Mouse (Mus musculus) cerebellum, adult 2 months (tissue): ENCODE data around the gene Olfr1395. TPM values are rescaled to one million over a fixed set of nuclear protein-coding genes. Genes with fewer than 3 reads are reported as not detected.
"Not testable (repeated sequence)": the region's sequence is repeated elsewhere in the genome, so short reads cannot be mapped to it uniquely, and the experiment has no call there.

Experiments used
- DNase-seq, 2 experiments: peaks; one replicate each; pipeline ENCODE4 v3.0.0; 2021
- H3K27ac ChIP-seq: fragments of 200-500 bp; 2 replicates; pipeline ENCODE4 v1.5.1; 2012; ENCODE audit warnings: low read length, control low read depth, inconsistent platforms; ENCODE audit not compliant: insufficient read depth
- H3K27me3 ChIP-seq: fragments of 200-500 bp; 2 replicates; pipeline ENCODE4 v1.6.1; 2012; ENCODE audit warnings: inconsistent platforms, mild to moderate bottlenecking, low read length, moderate library complexity; ENCODE audit not compliant: control insufficient read depth, insufficient read depth
- H3K4me1 ChIP-seq: fragments of 200-500 bp; 2 replicates; pipeline ENCODE4 v1.6.1; 2011; ENCODE audit warnings: low read length; ENCODE audit not compliant: control insufficient read depth, insufficient read depth
- H3K4me3 ChIP-seq: fragments of 200-500 bp; replicated peaks from 2 replicates; pipeline ENCODE3; 2011; ENCODE audit warnings: mild to moderate bottlenecking, low read depth, low read length, control low read depth; ENCODE audit not compliant: insufficient read depth
- CTCF ChIP-seq: fragments of 200-500 bp; IDR thresholded peaks from 2 replicates; pipeline ENCODE4 v1.5.1; 2011; ENCODE audit warnings: low read depth, mild to moderate bottlenecking, control low read depth, low read length, moderate library complexity, borderline replicate concordance; ENCODE audit not compliant: insufficient read depth
- POLR2A ChIP-seq: fragments of 200-500 bp; IDR thresholded peaks from 2 replicates; pipeline ENCODE4 v1.6.1; 2011; ENCODE audit warnings: low read length, control low read depth, borderline replicate concordance; ENCODE audit not compliant: insufficient read depth
- WGBS: fragments of 180-500 bp; shearing (Covaris S2); methylation state at CpG from one replicate; pipeline ENCODE4 v1.1.7; 2018; 5-methylcytosine and 5-hydroxymethylcytosine counted together
- polyA plus RNA-seq: library from polyadenylated mRNA; depleted of rRNA; stranded (reverse); fragments of >200 nt; gene quantifications from 2 replicates; pipeline ENCODE4 v1.2.3, GENCODE M21; 2012

The Olfr1395 gene
- polyA plus RNA-seq, 1 experiment, result 0.11 TPM

DNA sequence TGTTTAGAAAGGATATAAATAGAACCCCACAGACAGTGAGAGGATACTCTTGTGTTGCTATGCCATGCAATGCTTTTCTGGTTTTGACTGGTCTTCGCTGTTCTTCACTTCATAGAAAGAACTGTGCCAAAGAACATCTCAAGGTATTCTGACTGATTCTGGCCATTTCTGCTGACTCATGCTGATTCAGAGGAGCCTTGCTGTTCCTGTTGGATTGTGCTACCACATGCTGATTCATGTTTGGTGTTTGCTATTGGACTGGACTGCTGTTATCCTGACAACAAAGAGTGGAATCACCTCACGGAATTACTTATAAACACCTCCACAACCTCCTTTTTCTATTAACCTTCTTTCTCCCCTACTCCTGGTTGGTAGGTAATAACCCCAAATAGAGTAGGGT is 17.9 kb upstream of the Olfr1395 start:
- 91% methylated on average over 2 of the region's 2 CpGs for WGBS
- Histone ChIP-seq H3K4me3 (no peak overlapping the region), H3K4me1 (no peaks in the 10 kb centered on the region), H3K27me3 (no peaks in the 10 kb centered on the region; the same call in 1 of the 2 replicates), H3K27ac (no peak overlapping the region)
- TF ChIP-seq POLR2A (no peak), CTCF (no peak)
- DNase-seq, result no peak

DNA sequence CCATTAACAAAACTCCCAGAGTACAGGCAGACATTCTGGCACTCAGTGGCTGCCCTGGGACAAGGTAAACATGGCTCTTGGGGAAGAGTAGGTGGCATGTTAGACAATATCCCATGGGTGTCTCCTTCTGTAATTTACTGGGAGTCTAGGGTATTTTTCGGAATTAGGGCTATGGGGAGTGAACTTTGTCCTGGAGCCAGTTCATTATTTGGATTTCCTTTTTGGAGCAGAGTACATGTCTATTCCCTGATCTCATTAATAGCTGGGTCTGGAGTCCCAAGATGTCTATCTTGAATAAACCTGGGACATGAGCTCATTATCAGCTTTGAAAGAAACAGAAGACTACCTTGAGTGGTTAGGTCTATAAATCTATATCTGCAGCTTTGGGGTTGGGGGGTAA is 12.0 kb downstream of the Olfr1395 start, which contains the start of gene Olfr1394:
TSS of gene Olfr1394 (plus strand) at position 301 of the 400 bp plus-strand sequence.
- no peaks in the 10 kb centered on the region for H3K4me1 ChIP-seq
- H3K4me3 ChIP-seq, result no peak within 1 kb of the TSS
- H3K27ac ChIP-seq, result no peak within 1 kb of the TSS
- TF ChIP-seq POLR2A (no peak), CTCF (no peak)
- DNase-seq, result no peak
- WGBS, result 76% methylated on average over 1 of the region's 1 CpGs
- no peaks in the 10 kb centered on the region for H3K27me3 ChIP-seq

GRCm38 (mm10) chr11:49156821-49157814 is 15.0 kb downstream of the Olfr1395 start:
- Histone ChIP-seq H3K27me3 (no peaks in the 10 kb centered on the region), H3K4me1 (no peaks in the 10 kb centered on the region), H3K27ac (no peak overlapping the region), H3K4me3 (no peak overlapping the region)
- DNase-seq, result no peak
- 92% methylated on average over 2 of the region's 2 CpGs for WGBS
- TF ChIP-seq POLR2A, result no peak
- no peak for TF ChIP-seq CTCF

GRCm38 (mm10) chr11:49168839-49169611 is 27.0 kb downstream of the Olfr1395 start:
- no peak for DNase-seq
- no peak overlapping the region for H3K27ac ChIP-seq
- 6% methylated on average over 50 of the region's 50 CpGs for WGBS
- H3K4me1 ChIP-seq, result no peaks in the 10 kb centered on the region
- no peaks in the 10 kb centered on the region for H3K27me3 ChIP-seq
- TF ChIP-seq CTCF (no peak), POLR2A (no peak)
- no peak overlapping the region for H3K4me3 ChIP-seq

DNA sequence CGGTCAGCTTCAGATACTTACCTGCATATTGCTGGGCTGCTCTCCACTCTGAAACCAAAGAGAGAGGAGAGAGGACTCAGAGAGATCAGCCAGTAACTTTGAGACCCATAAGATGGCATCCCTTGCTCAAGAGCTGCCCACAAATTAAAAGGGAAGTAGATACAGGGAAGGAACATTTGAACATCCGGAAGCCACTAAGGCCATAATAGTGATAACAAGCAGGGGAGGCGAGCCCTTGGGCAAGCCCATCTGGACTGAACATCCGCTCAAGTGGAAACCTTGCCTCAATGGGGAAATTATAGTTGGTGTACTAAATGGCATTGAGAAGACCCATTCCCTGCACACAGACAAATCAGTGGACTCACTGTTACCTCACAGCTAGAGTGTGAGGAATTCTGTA is 28.5 kb downstream of the Olfr1395 start:
- DNase-seq, result no peak
- H3K27ac ChIP-seq, result no peak overlapping the region
- WGBS, result 91% methylated on average over 4 of the region's 4 CpGs
- no peaks in the 10 kb centered on the region for H3K4me1 ChIP-seq
- no peaks in the 10 kb centered on the region for H3K27me3 ChIP-seq
- no peak overlapping the region for H3K4me3 ChIP-seq
- TF ChIP-seq CTCF (no peak), POLR2A (no peak)

DNA sequence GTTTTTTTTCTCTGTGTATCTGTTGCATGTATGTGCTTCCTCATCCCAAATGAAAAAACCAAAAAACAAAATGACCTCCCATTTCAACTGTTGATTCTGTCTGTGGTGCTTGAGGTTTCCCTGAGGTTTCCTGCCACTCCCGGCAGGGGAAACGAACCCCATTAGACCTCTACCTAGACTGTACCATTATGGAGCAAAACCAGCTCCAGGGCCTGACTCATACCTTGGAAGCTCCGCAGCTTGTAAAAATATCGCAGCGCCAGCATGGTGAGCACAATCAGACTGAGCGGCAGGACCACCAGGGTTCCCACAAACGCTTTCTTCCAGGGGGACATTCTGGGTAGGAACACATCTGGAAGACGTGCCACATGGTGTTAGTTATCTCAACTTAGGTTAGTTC is 33.3 kb downstream of the Olfr1395 start:
- no peaks in the 10 kb centered on the region for H3K27me3 ChIP-seq
- no peak overlapping the region for H3K27ac ChIP-seq
- no peak for DNase-seq
- TF ChIP-seq CTCF (no peak), POLR2A (no peak)
- WGBS, result 92% methylated on average over 8 of the region's 8 CpGs
- H3K4me3 ChIP-seq, result no peak overlapping the region
- H3K4me1 ChIP-seq, result no peaks in the 10 kb centered on the region

- not testable (repeated sequence) for H3K27ac ChIP-seq, H3K4me3 ChIP-seq, DNase-seq, H3K27me3 ChIP-seq, H3K4me1 ChIP-seq
- 84% methylated on average over 4 of the region's 4 CpGs for WGBS
Measured at GRCm38 (mm10) chr11:49176047-49176779, 34.1 kb downstream of the Olfr1395 start.
